Mouse (Mus musculus): ENCODE measurements around the gene Zfp30. TPM values are rescaled to one million over a fixed set of nuclear protein-coding genes. Genes with fewer than 3 reads are reported as not detected.

Gene Zfp30
- polyA plus RNA-seq, 1 experiment from 2014 or later: 7.5 TPM

DNA sequence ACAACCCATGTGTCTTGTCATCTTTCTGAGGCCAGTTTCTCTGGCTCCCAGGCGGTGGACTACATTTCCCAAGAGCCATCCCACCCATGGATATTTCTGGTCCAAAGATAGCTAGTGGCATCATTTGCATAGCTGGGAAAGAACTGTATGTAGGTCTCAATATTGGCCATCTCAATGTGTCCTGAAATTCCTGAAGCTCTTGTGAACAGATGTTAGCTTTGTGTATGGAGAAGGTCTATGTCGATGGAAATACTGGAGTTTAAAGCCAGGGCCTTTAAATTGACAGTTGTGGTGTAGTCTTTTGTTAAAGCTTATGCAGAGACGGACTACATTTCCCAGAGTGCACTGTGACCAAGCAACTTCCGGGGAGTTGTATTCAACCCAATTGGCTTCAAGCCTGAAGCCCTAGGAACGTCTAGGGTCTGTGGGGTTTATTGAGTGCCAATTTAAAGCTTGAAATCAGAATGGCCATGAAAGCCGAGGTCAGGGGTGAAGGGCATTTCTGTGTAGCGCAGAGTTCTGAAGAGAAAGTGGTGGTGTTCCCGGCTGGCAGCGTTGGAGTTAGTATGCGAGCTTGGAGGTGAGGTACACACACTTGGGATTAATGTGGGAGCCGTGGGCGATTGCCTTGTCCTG is 34.9 kb downstream of the Zfp30 start:
- ATAC-seq (replicated peaks; ENCODE audit: low FRiP score, low read depth) (0 out of 2 replicates have a peak, but pooled peaks have one; percentile 45), DNase-seq (ENCODE audit: low spot score) (peak; percentile 93)
- WGBS: 4% methylated on average over 12 of the region's 12 CpGs
- H3K27ac ChIP-seq: peak overlapping the region; percentile 42; the same call in 1 of the 2 replicates
- H3K4me3 ChIP-seq (replicated peaks; ENCODE audit: low read depth, low read length): peak overlapping the region; percentile 44
- peak overlapping the region; percentile 58 for H3K4me2 ChIP-seq (ENCODE audit: low read length)
- 0 out of 2 replicates have a peak, but pooled peaks cover 12% of the 10 kb centered on the region for H3K36me3 ChIP-seq (ENCODE audit: insufficient read depth, low read length)
- H3K9ac ChIP-seq (ENCODE audit: low read depth, low read length): peak overlapping the region; percentile 61
- TF ChIP-seq CTCF (IDR thresholded peaks at IDR 0.05; ENCODE audit: low read depth): no peak
- no peaks in the 10 kb centered on the region for H3K27me3 ChIP-seq (ENCODE audit: insufficient read depth, low read length)
- peaks cover 8% of the 10 kb centered on the region; the same call in 1 of the 2 replicates for H3K4me1 ChIP-seq (replicated peaks; ENCODE audit: insufficient read depth, low read length)
- H3K9me3 ChIP-seq (replicated peaks; ENCODE audit: low read length): no peaks in the 10 kb centered on the region

DNA sequence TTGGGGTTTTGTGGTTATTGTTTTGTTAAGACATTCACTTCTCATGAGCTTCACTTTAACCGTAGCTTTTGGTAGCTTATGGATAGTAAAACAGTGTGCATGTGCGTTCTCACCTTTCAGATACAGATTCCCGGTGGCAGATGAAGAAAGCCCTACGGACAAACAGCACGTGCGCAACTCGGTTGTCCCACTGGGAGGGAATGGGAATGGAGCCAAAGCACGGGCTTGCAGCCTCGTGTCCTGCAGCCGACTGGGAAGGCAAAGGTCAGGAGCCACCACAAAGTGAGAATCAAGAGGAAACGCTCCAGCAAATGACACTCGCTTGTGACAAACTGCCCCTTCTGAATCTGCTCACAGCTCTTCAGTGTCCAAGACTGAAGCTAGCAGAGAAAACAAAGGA is 44.2 kb downstream of the Zfp30 start:
- H3K36me3 ChIP-seq (ENCODE audit: insufficient read depth, low read length): peaks cover 55% of the 10 kb centered on the region

DNA sequence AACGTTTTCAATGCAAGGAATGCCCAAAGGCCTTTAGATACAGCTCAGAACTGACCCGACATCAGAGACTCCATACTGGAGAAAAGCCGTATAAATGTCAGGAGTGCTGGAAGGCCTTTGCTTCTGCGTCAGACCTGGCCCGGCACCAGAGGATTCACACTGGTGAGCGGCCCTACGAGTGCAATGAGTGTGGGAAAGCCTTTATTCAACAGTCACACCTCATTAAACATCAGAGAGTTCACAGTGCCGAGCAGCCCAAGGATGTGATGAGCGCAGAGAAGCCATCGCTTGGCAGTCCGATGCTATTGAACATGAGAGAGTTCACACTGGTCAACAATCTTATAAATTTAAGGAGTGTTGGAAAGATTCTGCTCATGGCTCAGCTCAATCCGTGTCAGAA is 46.0 kb downstream of the Zfp30 start:
- H3K27ac ChIP-seq: no peak overlapping the region
- peak; percentile 37 for DNase-seq (ENCODE audit: low spot score)
- no peaks in the 10 kb centered on the region for H3K27me3 ChIP-seq (ENCODE audit: insufficient read depth, low read length)
- peak; percentile 82; the same call in 1 of the 2 replicates for ATAC-seq (replicated peaks; ENCODE audit: low FRiP score, low read depth)
- no peak overlapping the region for H3K4me3 ChIP-seq (replicated peaks; ENCODE audit: low read depth, low read length)
- no peak overlapping the region for H3K4me2 ChIP-seq (ENCODE audit: low read length)
- H3K4me1 ChIP-seq (replicated peaks; ENCODE audit: insufficient read depth, low read length): no peaks in the 10 kb centered on the region
- H3K36me3 ChIP-seq (ENCODE audit: insufficient read depth, low read length): peaks cover 47% of the 10 kb centered on the region
- WGBS: 52% methylated on average over 12 of the region's 12 CpGs
- no peak for TF ChIP-seq CTCF (IDR thresholded peaks at IDR 0.05; ENCODE audit: low read depth)
- H3K9me3 ChIP-seq (replicated peaks; ENCODE audit: low read length): no peaks in the 10 kb centered on the region
- H3K9ac ChIP-seq (ENCODE audit: low read depth, low read length): no peak overlapping the region

More for the DNA sequence above, 44.2 kb downstream of the Zfp30 start:
- TF ChIP-seq CTCF (IDR thresholded peaks at IDR 0.05; ENCODE audit: low read depth): no peak
- Histone ChIP-seq H3K9me3 (replicated peaks; ENCODE audit: low read length) (no peaks in the 10 kb centered on the region), H3K4me2 (ENCODE audit: low read length) (no peak overlapping the region), H3K4me1 (replicated peaks; ENCODE audit: insufficient read depth, low read length) (no peaks in the 10 kb centered on the region), H3K27ac (no peak overlapping the region), H3K27me3 (ENCODE audit: insufficient read depth, low read length) (no peaks in the 10 kb centered on the region), H3K9ac (ENCODE audit: low read depth, low read length) (no peak overlapping the region), H3K4me3 (replicated peaks; ENCODE audit: low read depth, low read length) (no peak overlapping the region)
- WGBS: 90% methylated on average over 12 of the region's 12 CpGs
- ATAC-seq (replicated peaks; ENCODE audit: low FRiP score, low read depth) (no peak), DNase-seq (ENCODE audit: low spot score) (no peak)

DNA sequence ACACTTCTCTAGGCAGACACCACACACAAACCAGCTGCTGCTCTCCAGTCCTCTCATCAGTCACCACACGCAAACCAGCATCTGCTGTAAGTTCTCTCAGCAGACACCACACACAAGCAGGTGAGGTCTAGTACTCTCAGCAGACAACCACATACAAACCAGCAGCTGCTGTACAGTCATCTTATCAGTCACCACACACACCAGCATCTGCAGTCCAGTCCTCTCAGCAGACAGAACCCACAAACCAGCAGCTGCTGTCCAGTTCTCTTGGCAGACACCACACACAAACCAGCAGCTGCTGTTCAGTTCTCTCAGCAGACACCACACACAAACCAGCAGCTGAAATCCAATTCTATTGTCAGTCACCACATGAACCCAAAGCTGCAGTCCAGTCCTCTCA is 53.0 kb downstream of the Zfp30 start:
- DNase-seq (ENCODE audit: low spot score): no peak

DNA sequence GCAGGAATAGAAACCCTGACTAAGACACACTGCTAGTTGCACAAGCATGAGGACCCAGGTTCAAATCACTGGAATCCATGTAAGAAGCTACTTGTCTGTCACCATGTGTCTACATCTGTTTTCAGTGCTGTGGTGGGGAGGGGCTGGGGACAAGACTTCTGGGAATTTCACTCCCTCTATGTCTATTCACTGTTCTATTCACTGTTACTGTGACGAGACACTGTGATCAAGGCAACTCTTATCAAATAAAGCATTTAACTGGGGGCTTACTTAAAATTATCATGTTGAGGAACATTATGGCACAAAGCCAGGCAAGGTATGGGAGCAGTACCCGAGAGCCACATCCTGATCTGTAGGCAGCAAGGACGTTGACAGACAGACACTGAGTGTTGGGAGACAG is 55.5 kb downstream of the Zfp30 start:
- DNase-seq (ENCODE audit: low spot score) (no peak), ATAC-seq (replicated peaks; ENCODE audit: low FRiP score, low read depth) (no peak)
- Histone ChIP-seq H3K9me3 (replicated peaks; ENCODE audit: low read length) (no peaks in the 10 kb centered on the region), H3K27me3 (ENCODE audit: insufficient read depth, low read length) (no peaks in the 10 kb centered on the region), H3K36me3 (ENCODE audit: insufficient read depth, low read length) (peaks cover 3% of the 10 kb centered on the region; the same call in 1 of the 2 replicates), H3K4me2 (ENCODE audit: low read length) (no peak overlapping the region), H3K9ac (ENCODE audit: low read depth, low read length) (no peak overlapping the region), H3K4me3 (replicated peaks; ENCODE audit: low read depth, low read length) (no peak overlapping the region), H3K4me1 (replicated peaks; ENCODE audit: insufficient read depth, low read length) (no peaks in the 10 kb centered on the region), H3K27ac (no peak overlapping the region)
- TF ChIP-seq CTCF (IDR thresholded peaks at IDR 0.05; ENCODE audit: low read depth): no peak
- WGBS: 88% methylated on average over 3 of the region's 3 CpGs

More for the DNA sequence above, 53.0 kb downstream of the Zfp30 start:
- peaks cover 5% of the 10 kb centered on the region; the same call in 1 of the 2 replicates for H3K36me3 ChIP-seq (ENCODE audit: insufficient read depth, low read length)
- H3K4me2 ChIP-seq (ENCODE audit: low read length): no peak overlapping the region
- H3K4me1 ChIP-seq (replicated peaks; ENCODE audit: insufficient read depth, low read length): no peaks in the 10 kb centered on the region
- no peak overlapping the region for H3K4me3 ChIP-seq (replicated peaks; ENCODE audit: low read depth, low read length)
- TF ChIP-seq CTCF (IDR thresholded peaks at IDR 0.05; ENCODE audit: low read depth): no peak
- no peak overlapping the region for H3K27ac ChIP-seq
- no peaks in the 10 kb centered on the region for H3K27me3 ChIP-seq (ENCODE audit: insufficient read depth, low read length)
- no peak overlapping the region for H3K9ac ChIP-seq (ENCODE audit: low read depth, low read length)
- ATAC-seq (replicated peaks; ENCODE audit: low FRiP score, low read depth): no peak
- no peaks in the 10 kb centered on the region for H3K9me3 ChIP-seq (replicated peaks; ENCODE audit: low read length)
- WGBS: 100% methylated on average over 1 of the region's 1 CpGs

DNA sequence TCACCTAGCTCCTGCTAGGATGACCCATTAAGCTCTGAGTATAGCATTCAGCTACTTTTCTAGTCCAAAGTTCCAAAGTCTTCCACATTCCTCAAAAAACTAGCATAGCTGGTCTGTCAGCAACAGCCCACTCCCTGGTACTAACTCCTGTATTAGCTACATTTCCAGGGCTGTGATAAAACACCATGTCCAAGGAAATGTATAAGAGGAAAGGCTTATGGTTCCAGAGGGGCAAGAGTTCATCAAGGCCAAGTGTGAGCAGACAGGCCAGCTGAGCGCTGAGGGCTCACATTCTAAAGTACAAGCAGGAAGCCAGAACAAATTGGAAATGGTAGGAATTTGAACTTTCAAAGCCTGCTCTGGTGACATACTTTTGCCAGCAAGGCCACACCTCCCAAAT is 58.3 kb downstream of the Zfp30 start:
- Histone ChIP-seq H3K9me3 (replicated peaks; ENCODE audit: low read length) (no peaks in the 10 kb centered on the region), H3K9ac (ENCODE audit: low read depth, low read length) (no peak overlapping the region), H3K27ac (no peak overlapping the region), H3K36me3 (ENCODE audit: insufficient read depth, low read length) (peaks cover 16% of the 10 kb centered on the region), H3K4me2 (ENCODE audit: low read length) (no peak overlapping the region), H3K4me1 (replicated peaks; ENCODE audit: insufficient read depth, low read length) (no peaks in the 10 kb centered on the region), H3K27me3 (ENCODE audit: insufficient read depth, low read length) (no peaks in the 10 kb centered on the region), H3K4me3 (replicated peaks; ENCODE audit: low read depth, low read length) (no peak overlapping the region)
- ATAC-seq (replicated peaks; ENCODE audit: low FRiP score, low read depth) (peak; percentile 69), DNase-seq (ENCODE audit: low spot score) (peak; percentile 8)
- TF ChIP-seq CTCF (IDR thresholded peaks at IDR 0.05; ENCODE audit: low read depth): no peak
- WGBS: 93% methylated on average over 1 of the region's 1 CpGs

MicroRNAs encoded within 50 kb of the gene (microRNA counts, 519-probe panel; counts per million panel counts)
- 330 counts per million, percentile 68 among the panel's probes with 10 or more counts for microRNA mmu-miR-1964

Small RNAs within 50 kb of the gene (microRNA-seq; reads per million reads assigned to microRNA genes)
- 3.2 reads per million, percentile 8 among the genes with 10 or more reads in this experiment for gene Mir1964

Other genes starting within 250 kb of the Zfp30 start
- gene Catsperg2, start 57.0 kb upstream of the Zfp30 start, polyA plus RNA-seq (2015; fragmentation: Nextera tagmentation; extraction: Ambion mirVana): not detected in 2 replicates
- gene Zfp84, start 15.4 kb upstream of the Zfp30 start, polyA plus RNA-seq (2015; fragmentation: Nextera tagmentation; extraction: Ambion mirVana): 10.5 and 10.6 TPM in 2 replicates
- gene Zfp790, start 32.1 kb downstream of the Zfp30 start, polyA plus RNA-seq (2015; fragmentation: Nextera tagmentation; extraction: Ambion mirVana): 9.1 and 9.8 TPM in 2 replicates
- gene Zfp940, start 69.7 kb downstream of the Zfp30 start, polyA plus RNA-seq (2015; fragmentation: Nextera tagmentation; extraction: Ambion mirVana): 4.6 TPM in 2 replicates
- gene Zfp420, start 76.0 kb downstream of the Zfp30 start, polyA plus RNA-seq (2015; fragmentation: Nextera tagmentation; extraction: Ambion mirVana): 5.5 and 5.6 TPM in 2 replicates
- 7.7 and 7.8 TPM in 2 replicates for gene Zfp27, start 122.6 kb downstream of the Zfp30 start, polyA plus RNA-seq (2015; fragmentation: Nextera tagmentation; extraction: Ambion mirVana)
- 3.9 and 4.7 TPM in 2 replicates for gene Zfp383, start 124.2 kb downstream of the Zfp30 start, polyA plus RNA-seq (2015; fragmentation: Nextera tagmentation; extraction: Ambion mirVana)
- 5.6 and 6.7 TPM in 2 replicates for gene Zfp74, start 170.1 kb downstream of the Zfp30 start, polyA plus RNA-seq (2015; fragmentation: Nextera tagmentation; extraction: Ambion mirVana)
- gene Zfp568, start 200.0 kb downstream of the Zfp30 start, polyA plus RNA-seq (2015; fragmentation: Nextera tagmentation; extraction: Ambion mirVana): 6.4 TPM in 2 replicates